Mouse (Mus musculus): ENCODE results near the gene AF067061.
"Not testable (repeated sequence)": the region's sequence is repeated elsewhere in the genome, so short reads cannot be mapped to it uniquely, and the experiment has no call there.

AF067061 gene

GRCm38 (mm10) chr13:120262870-120263269 is at the start of gene AF067061:
Gene AF067061 (plus strand): TSS chr13:120263114.
- in situ Hi-C loops (cut with MboI; ENCODE audit: low sequenced_read_pairs), result not testable (repeated sequence)

- in situ Hi-C loops (cut with MboI; ENCODE audit: low sequenced_read_pairs), result not testable (repeated sequence)
Observed at GRCm38 (mm10) chr13:120215847-120216246, 47.1 kb upstream of the AF067061 start, which contains the start of gene Gm21762. Gene Gm21762 (minus strand): TSS chr13:120215947.

DNA sequence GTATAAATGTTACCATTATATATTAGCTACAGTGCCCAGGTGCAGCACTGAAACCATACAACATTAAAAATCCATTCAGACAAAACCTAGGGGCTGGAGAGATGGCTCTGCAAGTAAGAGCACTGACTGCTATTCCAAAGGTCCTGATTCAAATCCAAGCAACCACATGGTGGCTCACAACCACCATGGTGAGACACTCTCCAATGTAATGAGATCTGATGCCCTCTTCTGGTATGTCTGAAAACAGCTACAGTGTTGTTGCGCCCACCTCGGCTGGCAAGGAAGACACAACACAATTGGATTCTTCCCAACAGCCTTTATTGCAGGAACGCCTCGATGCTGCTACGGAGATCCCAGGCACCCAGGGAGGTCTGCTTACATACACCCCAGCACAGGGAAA is 42.0 kb upstream of the AF067061 start:
- in situ Hi-C loops (cut with MboI; ENCODE audit: low sequenced_read_pairs), result not testable (repeated sequence)

GRCm38 (mm10) chr13:120223012-120223659 is 39.8 kb upstream of the AF067061 start:
- in situ Hi-C loops (cut with MboI; ENCODE audit: low sequenced_read_pairs), result not testable (repeated sequence)

DNA sequence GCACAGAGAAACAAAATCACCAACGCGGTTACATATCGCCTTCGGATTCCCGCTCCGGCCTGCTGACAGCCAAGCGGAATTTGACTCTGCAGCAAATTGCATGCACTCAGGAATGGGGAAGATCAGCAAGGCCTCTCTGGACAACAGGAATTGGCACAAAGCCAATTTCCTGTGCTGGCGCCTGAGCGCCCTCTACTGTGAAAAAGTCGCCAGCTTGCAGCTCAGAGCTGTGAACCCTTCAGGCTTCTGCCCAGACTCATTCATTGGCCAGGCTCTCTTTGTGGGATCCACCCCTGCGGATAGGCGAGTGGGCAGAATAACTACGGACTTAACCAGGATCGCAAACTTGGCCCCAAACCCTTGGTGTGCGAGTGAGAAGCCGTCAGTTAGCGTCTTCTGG is 31.1 kb upstream of the AF067061 start:
- in situ Hi-C loops (cut with MboI; ENCODE audit: low sequenced_read_pairs), result not testable (repeated sequence)

DNA sequence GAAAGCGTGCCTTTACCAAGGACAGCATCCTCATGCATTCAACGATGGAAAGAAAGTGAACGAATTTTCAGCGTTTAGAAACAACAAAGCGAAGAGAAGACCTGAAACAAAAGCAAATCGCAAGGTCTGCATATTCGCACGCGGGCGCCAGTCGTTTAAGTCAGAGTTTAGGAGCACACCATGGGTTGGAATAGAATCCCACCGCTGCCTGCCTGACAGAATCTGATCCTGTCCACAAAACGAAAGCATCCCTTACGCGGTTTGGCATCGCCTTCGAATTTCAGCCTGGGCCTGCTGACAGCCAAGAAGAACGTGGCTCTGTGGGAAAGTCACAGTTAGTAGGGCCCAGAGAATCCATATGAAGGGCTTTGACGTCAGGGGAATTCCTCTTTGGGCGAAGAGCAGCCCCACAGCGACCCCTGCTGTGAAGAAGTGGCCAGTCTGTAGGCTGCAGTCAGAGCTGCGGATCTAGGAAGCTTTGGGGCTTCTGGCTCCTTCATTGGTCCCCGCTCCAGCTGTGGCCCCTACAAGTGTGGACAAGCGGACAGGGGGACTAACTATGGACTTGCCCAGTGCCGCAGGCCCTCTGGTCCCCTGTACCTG is 30.4 kb upstream of the AF067061 start:
- in situ Hi-C loops (cut with MboI; ENCODE audit: low sequenced_read_pairs), result not testable (repeated sequence)

GRCm38 (mm10) chr13:120238811-120239210 is 24.1 kb upstream of the AF067061 start, which contains the start of gene Gm21731:
Gene Gm21731 (plus strand): TSS chr13:120239111.
- in situ Hi-C loops (cut with MboI; ENCODE audit: low sequenced_read_pairs), result not testable (repeated sequence)

DNA sequence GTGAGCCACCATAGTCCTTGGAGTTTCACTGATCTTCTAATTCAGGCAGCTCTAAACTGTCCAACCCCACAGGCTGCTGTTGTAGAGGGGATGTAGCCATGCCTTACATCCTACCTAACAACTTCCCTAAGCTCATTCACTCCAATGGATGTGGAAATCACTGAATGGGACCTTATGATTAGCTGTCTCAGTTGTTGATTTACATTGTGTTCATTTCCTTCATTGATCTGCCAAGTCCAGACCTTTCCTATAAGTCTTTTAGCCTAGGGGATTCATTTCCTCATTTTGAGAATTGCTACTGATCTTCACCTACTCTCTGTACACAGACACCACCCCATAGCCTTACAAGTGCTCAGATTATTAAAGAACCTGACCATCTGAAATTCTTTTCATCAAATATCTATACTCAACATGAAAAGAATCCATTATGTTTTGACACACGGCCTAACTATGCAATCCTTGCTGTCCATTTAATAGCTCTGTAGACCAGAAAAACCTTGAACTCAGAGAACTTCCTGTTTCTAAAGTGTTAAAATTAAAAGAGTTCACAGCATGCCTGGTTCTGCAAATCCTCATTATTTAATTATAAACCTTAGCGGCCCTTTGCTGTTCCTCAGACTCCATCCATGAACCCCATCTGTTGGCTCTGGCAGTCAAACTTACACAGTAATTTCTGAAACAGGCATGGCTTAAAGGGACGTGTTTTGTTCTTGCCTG is 11.5 kb upstream of the AF067061 start:
- in situ Hi-C loops (cut with MboI; ENCODE audit: low sequenced_read_pairs), result not testable (repeated sequence)

- in situ Hi-C loops (cut with MboI; ENCODE audit: low sequenced_read_pairs), result not testable (repeated sequence)
Observed at GRCm38 (mm10) chr13:120258817-120259658, 3.9 kb upstream of the AF067061 start.

DNA sequence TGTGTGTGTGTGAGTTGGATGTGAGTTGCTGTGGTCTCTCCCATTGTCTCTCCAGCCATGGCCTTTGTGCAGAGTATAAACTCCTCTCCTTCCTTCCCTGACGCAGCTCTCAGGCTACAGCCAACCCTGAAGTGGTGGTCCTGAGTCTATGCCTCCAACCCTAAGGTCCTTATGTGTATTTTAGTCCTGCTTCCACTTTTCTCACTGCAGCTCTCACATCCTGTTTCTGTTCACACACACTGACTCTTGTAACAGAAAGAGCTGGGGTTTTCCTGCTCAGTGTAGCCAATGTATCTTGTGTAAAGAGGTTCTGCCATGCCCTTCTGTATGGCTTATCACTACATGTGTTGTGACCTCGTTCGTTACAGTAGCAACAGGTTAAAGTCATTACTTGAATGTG is 3.2 kb upstream of the AF067061 start:
- in situ Hi-C loops (cut with MboI; ENCODE audit: low sequenced_read_pairs), result not testable (repeated sequence)

GRCm38 (mm10) chr13:120277837-120278236 is 14.9 kb downstream of the AF067061 start:
- in situ Hi-C loops (cut with MboI; ENCODE audit: low sequenced_read_pairs), result not testable (repeated sequence)

- in situ Hi-C loops (cut with MboI; ENCODE audit: low sequenced_read_pairs), result no loop called here
Observed at GRCm38 (mm10) chr13:120278784-120279183, 15.9 kb downstream of the AF067061 start.

DNA sequence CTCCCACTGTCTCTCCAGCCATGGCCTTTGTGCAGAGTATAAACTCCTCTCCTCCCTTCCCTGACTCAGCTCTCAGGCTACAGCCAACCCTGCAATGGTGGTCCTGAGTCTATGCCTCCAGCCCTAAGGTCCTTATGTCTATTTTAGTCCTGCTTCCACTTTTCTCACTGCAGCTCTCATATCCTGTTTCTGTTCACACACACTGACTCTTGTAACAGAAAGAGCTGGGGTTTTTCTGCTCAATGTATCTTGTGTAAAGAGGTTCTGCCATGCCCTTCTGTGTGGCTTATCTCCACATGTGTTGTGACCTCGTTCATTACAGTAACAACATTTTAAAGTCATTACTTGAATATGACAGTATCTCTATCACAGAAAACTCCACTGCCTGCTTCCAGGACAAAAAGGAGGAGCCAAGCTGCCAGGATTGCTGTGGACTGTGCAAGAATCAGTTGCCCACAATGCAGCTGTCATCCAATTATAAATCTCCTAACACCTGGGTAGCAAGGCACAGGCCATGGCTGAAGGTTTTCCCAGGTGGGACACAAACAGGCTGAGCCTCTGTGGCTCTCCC is 36.5 kb downstream of the AF067061 start:
- in situ Hi-C loops (cut with MboI; ENCODE audit: low sequenced_read_pairs), result no loop called here

GRCm38 (mm10) chr13:120299991-120300442 is 37.1 kb downstream of the AF067061 start, which contains the start of gene BC147527:
Gene BC147527 (plus strand): TSS chr13:120300392.
- in situ Hi-C loops (cut with MboI; ENCODE audit: low sequenced_read_pairs), result no loop called here

GRCm38 (mm10) chr13:120300853-120301252 is 37.9 kb downstream of the AF067061 start:
- in situ Hi-C loops (cut with MboI; ENCODE audit: low sequenced_read_pairs), result no loop called here

DNA sequence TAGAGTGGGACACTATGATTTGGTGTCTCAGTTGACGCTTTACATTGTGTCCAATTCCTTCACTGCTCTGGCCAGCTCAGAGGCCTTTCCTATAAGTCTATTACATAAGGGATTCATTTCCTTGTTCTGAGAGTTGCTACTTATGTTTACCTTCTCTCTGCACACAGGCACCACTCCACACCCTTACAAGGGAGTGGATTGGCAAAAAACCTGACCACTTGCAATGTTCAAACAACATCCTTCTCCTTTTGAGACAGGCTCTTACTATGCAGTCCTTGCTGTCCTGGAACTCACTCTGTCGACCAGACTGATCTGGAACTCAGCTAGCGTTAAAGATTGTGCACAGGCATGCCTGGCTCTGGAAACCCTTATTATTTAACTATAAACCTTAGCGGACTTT is 47.8 kb downstream of the AF067061 start:
- in situ Hi-C loops (cut with MboI; ENCODE audit: low sequenced_read_pairs), result no loop called here

- in situ Hi-C loops (cut with MboI; ENCODE audit: low sequenced_read_pairs), result no loop called here
Observed at GRCm38 (mm10) chr13:120313584-120313983, 50.7 kb downstream of the AF067061 start.
